Mouse (Mus musculus): ENCODE data around the gene Dgkz.

GRCm38 (mm10) chr2:91928534-91929350 lies 46.9 kb downstream of the Dgkz start:
- no peak for TF ChIP-seq CTCF (IDR thresholded peaks at IDR 0.05; ENCODE audit: control insufficient read depth, insufficient read depth, insufficient read length)
- no peak for TF ChIP-seq MYOG (IDR thresholded peaks at IDR 0.05; ENCODE audit: control insufficient read depth, extremely low read depth, insufficient read length)
- no peak for TF ChIP-seq MAX (IDR thresholded peaks at IDR 0.05)
- no peak for TF ChIP-seq USF1 (IDR thresholded peaks at IDR 0.05; ENCODE audit: low read depth)

All from C2C12 (cell line).